In genomic region chr5:147775222-147775621, GRCm38 (mm10) we compare ENCODE assay signal across 15 mouse cellular contexts.
"Had no signal": no experiment of that assay in that cellular context is flagged by ENCODE, and none has a peak within 500 bp of the region (broad histone marks: within the 10 kb centered on the region; RNA-seq: fewer than 3 reads in every experiment).

No protein-coding gene starts in this region.

- DNase-seq: gastrocnemius, postnatal 14 days; heart, adult 18-20 months; heart, postnatal 14 days; heart, postnatal 36 days; kidney, adult 11 months; kidney, adult 2 months; kidney, adult 9 months; kidney, postnatal 14 days; kidney, postnatal 36 days; layer of hippocampus, adult 9-11 months; layer of hippocampus, postnatal 36 days; left cerebral cortex, postnatal 4 days had no signal

- ATAC-seq: hindbrain, postnatal 0 days; intestine, embryonic 16.5 days; liver, embryonic 12.5 days had no signal
